ENCODE assay signal across 7 mouse cellular contexts in genomic region chr5:149635556-149635955, GRCm38 (mm10). TPM values are rescaled to one million over a fixed set of nuclear protein-coding genes. Genes with fewer than 3 reads are reported as not detected.
DNase-seq lines count a peak whose midpoint lies in the region; ATAC-seq and TF ChIP-seq lines count a peak whose summit lies in the region.

No protein-coding gene starts in this region.

- peak overlapping the region; percentile 48 for H3K4me3 ChIP-seq in cortical plate, adult 2 months (ENCODE audit: insufficient read depth, low read length)
- H3K4me3 ChIP-seq in hindbrain, embryonic 10.5 days = peak overlapping the region; percentile 76
- peak overlapping the region; percentile 77 for H3K4me3 ChIP-seq in liver, embryonic 15.5 days (replicated peaks)
- H3K4me3 ChIP-seq in stomach, embryonic 14.5 days (ENCODE audit: low read depth, low read length) = peak overlapping the region; percentile 71

- no peaks in the 10 kb centered on the region for H3K27me3 ChIP-seq in hindbrain, embryonic 10.5 days (ENCODE audit: insufficient read depth, poor library complexity, severe bottlenecking)
- no peaks in the 10 kb centered on the region for H3K27me3 ChIP-seq in liver, embryonic 15.5 days
- no peaks in the 10 kb centered on the region for H3K27me3 ChIP-seq in stomach, embryonic 14.5 days (ENCODE audit: control insufficient read depth, insufficient read depth, low read length)

- no peak for TF ChIP-seq CTCF in cortical plate, adult 2 months (IDR thresholded peaks at IDR 0.05; ENCODE audit: extremely low read depth, insufficient read depth, low read length)

- H3K9me3 ChIP-seq in hindbrain, embryonic 10.5 days = no peaks in the 10 kb centered on the region
- H3K9me3 ChIP-seq in liver, embryonic 15.5 days (replicated peaks) = no peaks in the 10 kb centered on the region
- no peaks in the 10 kb centered on the region for H3K9me3 ChIP-seq in stomach, embryonic 14.5 days (ENCODE audit: control insufficient read depth, low read depth, low read length)

- peak overlapping the region; percentile 81 for H3K9ac ChIP-seq in liver, embryonic 15.5 days
- H3K9ac ChIP-seq in stomach, embryonic 14.5 days (replicated peaks; ENCODE audit: low read depth, low read length) = peak overlapping the region; percentile 67

- ATAC-seq in liver, embryonic 15.5 days (ENCODE audit: insufficient read depth) = no peak
- ATAC-seq in stomach, embryonic 14.5 days (ENCODE audit: insufficient number of reproducible peaks, insufficient read depth, low FRiP score, low read depth) = no peak

- no peak for TF ChIP-seq POLR2A in cortical plate, adult 2 months (IDR thresholded peaks at IDR 0.05; ENCODE audit: extremely low read depth, insufficient read depth, low read length)

- peak overlapping the region; percentile 80 for H3K27ac ChIP-seq in cortical plate, adult 2 months (ENCODE audit: insufficient read depth, low read length)
- H3K27ac ChIP-seq in hindbrain, embryonic 10.5 days = peak overlapping the region; percentile 92
- H3K27ac ChIP-seq in liver, embryonic 15.5 days (replicated peaks) = peak overlapping the region; percentile 84
- peak overlapping the region; percentile 90 for H3K27ac ChIP-seq in stomach, embryonic 14.5 days (ENCODE audit: low read length)

- peaks cover 40% of the 10 kb centered on the region for H3K36me3 ChIP-seq in hindbrain, embryonic 10.5 days
- peaks cover 27% of the 10 kb centered on the region for H3K36me3 ChIP-seq in liver, embryonic 15.5 days (replicated peaks)
- H3K36me3 ChIP-seq in stomach, embryonic 14.5 days (ENCODE audit: control insufficient read depth, insufficient read depth, low read length) = peaks cover 27% of the 10 kb centered on the region

- H3K4me2 ChIP-seq in liver, embryonic 15.5 days = peak overlapping the region; percentile 98
- H3K4me2 ChIP-seq in stomach, embryonic 14.5 days (replicated peaks; ENCODE audit: low read depth, low read length) = peak overlapping the region; percentile 58

- WGBS in hindbrain, embryonic 10.5 days = 1% methylated on average over 24 of the region's 24 CpGs
- under 1% methylated on average over 24 of the region's 24 CpGs for WGBS in liver, embryonic 15.5 days (ENCODE audit: insufficient replicate concordance)
- under 1% methylated on average over 24 of the region's 24 CpGs for WGBS in stomach, embryonic 14.5 days

- H3K4me1 ChIP-seq in cortical plate, adult 2 months (ENCODE audit: control insufficient read depth, insufficient read depth, low read length) = no peaks in the 10 kb centered on the region
- peaks cover 31% of the 10 kb centered on the region for H3K4me1 ChIP-seq in hindbrain, embryonic 10.5 days (replicated peaks)
- peaks cover 30% of the 10 kb centered on the region for H3K4me1 ChIP-seq in liver, embryonic 15.5 days (replicated peaks)
- peaks cover 13% of the 10 kb centered on the region for H3K4me1 ChIP-seq in stomach, embryonic 14.5 days (ENCODE audit: control insufficient read depth, insufficient read depth, low read length)

- DNase-seq in ovary, adult 18-20 months (ENCODE audit: low spot score) = peak; percentile 8
- no peak for DNase-seq in ovary, postnatal 36 days (ENCODE audit: low spot score)
- DNase-seq in hindbrain, embryonic 10.5 days (ENCODE audit: low spot score) = no peak
- no peak for DNase-seq in spleen, postnatal 36 days (ENCODE audit: low spot score in 2 of 2)

RNA-seq across cellular contexts. Expression of gene Hsph1, which starts 0.6 kb away (rescaled TPM):
- polyA plus RNA-seq in cortical plate, adult 2 months (2012; rRNA removed) = 209 and 217 TPM in 2 replicates
- polyA plus RNA-seq in hindbrain, embryonic 10.5 days (2016; fragmentation: Nextera tagmentation; extraction: Ambion mirVana) = 95.4 and 120 TPM in 2 replicates
- polyA plus RNA-seq in liver, embryonic 15.5 days (2015; fragmentation: Nextera tagmentation; extraction: Ambion mirVana) = 24.5 and 25.4 TPM in 2 replicates
- 42.7 and 50.8 TPM in 2 replicates for polyA plus RNA-seq in stomach, embryonic 14.5 days (2014; fragmentation: Nextera tagmentation; extraction: Ambion mirVana)

RNA-seq across cellular contexts. Expression of gene B3glct, which starts 42.5 kb away (rescaled TPM):
- polyA plus RNA-seq in cortical plate, adult 2 months (2012; rRNA removed) = 14.2 and 17.0 TPM in 2 replicates
- polyA plus RNA-seq in hindbrain, embryonic 10.5 days (2016; fragmentation: Nextera tagmentation; extraction: Ambion mirVana) = 11.9 and 14.9 TPM in 2 replicates
- polyA plus RNA-seq in liver, embryonic 15.5 days (2015; fragmentation: Nextera tagmentation; extraction: Ambion mirVana) = 3.3 and 3.7 TPM in 2 replicates
- polyA plus RNA-seq in stomach, embryonic 14.5 days (2014; fragmentation: Nextera tagmentation; extraction: Ambion mirVana) = 17.8 and 18.2 TPM in 2 replicates
